Mouse (Mus musculus): ENCODE measurements around the gene Bcl6b.

Bcl6b gene

GRCm38 (mm10) chr11:70233016-70233415 is 3.4 kb upstream of the Bcl6b start:
- no peak for DNase-seq (ENCODE audit: low spot score)

GRCm38 (mm10) chr11:70232546-70232945 is 2.9 kb upstream of the Bcl6b start:
- peak; percentile 69 for DNase-seq (ENCODE audit: low spot score)

- peak; percentile 91 for DNase-seq (ENCODE audit: low spot score)
Measured at GRCm38 (mm10) chr11:70230239-70230727, 685 bp upstream of the Bcl6b start.

- peak; percentile 77 for DNase-seq (ENCODE audit: low spot score)
Measured at GRCm38 (mm10) chr11:70228828-70229227, 770 bp downstream of the Bcl6b start.

- no peak for DNase-seq (ENCODE audit: low spot score)
Measured at GRCm38 (mm10) chr11:70227661-70228245, 1.8 kb downstream of the Bcl6b start.

- no peak for DNase-seq (ENCODE audit: low spot score)
Measured at GRCm38 (mm10) chr11:70227126-70227525, 2.5 kb downstream of the Bcl6b start.

- no peak for DNase-seq (ENCODE audit: low spot score)
Measured at GRCm38 (mm10) chr11:70226602-70226890, 3.1 kb downstream of the Bcl6b start.

GRCm38 (mm10) chr11:70225798-70226601 is 3.6 kb downstream of the Bcl6b start:
- no peak for DNase-seq (ENCODE audit: low spot score)

- DNase-seq (ENCODE audit: low spot score), result no peak
Measured at GRCm38 (mm10) chr11:70223724-70224123, 5.9 kb downstream of the Bcl6b start.

- no peak for DNase-seq (ENCODE audit: low spot score)
Measured at GRCm38 (mm10) chr11:70221603-70222500, 7.7 kb downstream of the Bcl6b start.

- peak; percentile 96 for DNase-seq (ENCODE audit: low spot score)
Measured at GRCm38 (mm10) chr11:70220731-70221602, 8.6 kb downstream of the Bcl6b start, which contains the start of gene Slc16a13. Gene Slc16a13, minus strand, starts transcription at chr11:70221064.

GRCm38 (mm10) chr11:70220323-70220722 is 9.3 kb downstream of the Bcl6b start:
- no peak for DNase-seq (ENCODE audit: low spot score)

- no peak for DNase-seq (ENCODE audit: low spot score)
Measured at GRCm38 (mm10) chr11:70219873-70220272, 9.7 kb downstream of the Bcl6b start.

GRCm38 (mm10) chr11:70218741-70219470 is 10.7 kb downstream of the Bcl6b start:
- DNase-seq (ENCODE audit: low spot score), result no peak

GRCm38 (mm10) chr11:70218039-70218438 is 11.6 kb downstream of the Bcl6b start:
- DNase-seq (ENCODE audit: low spot score), result no peak

- no peak for DNase-seq (ENCODE audit: low spot score)
Measured at GRCm38 (mm10) chr11:70216103-70216502, 13.5 kb downstream of the Bcl6b start.

GRCm38 (mm10) chr11:70215301-70215700 is 14.3 kb downstream of the Bcl6b start:
- no peak for DNase-seq (ENCODE audit: low spot score)

- no peak for DNase-seq (ENCODE audit: low spot score)
Measured at GRCm38 (mm10) chr11:70214856-70215209, 14.8 kb downstream of the Bcl6b start.

GRCm38 (mm10) chr11:70214191-70214855 is 15.3 kb downstream of the Bcl6b start:
- no peak for DNase-seq (ENCODE audit: low spot score)

- no peak for DNase-seq (ENCODE audit: low spot score)
Measured at GRCm38 (mm10) chr11:70213736-70214135, 15.9 kb downstream of the Bcl6b start.
